Mouse (Mus musculus): ENCODE measurements around the gene Ktn1. TPM values are rescaled to one million over a fixed set of nuclear protein-coding genes. Genes with fewer than 3 reads are reported as not detected.

Ktn1 gene
- polyA plus RNA-seq, 1 experiment from 2014 or later = 82.7 TPM

- Histone ChIP-seq H3K9ac (no peak overlapping the region), H3K4me3 (no peak overlapping the region), H3K4me2 (no peak overlapping the region), H3K4me1 (replicated peaks) (peaks cover 16% of the 10 kb centered on the region), H3K27me3 (no peaks in the 10 kb centered on the region), H3K36me3 (no peaks in the 10 kb centered on the region), H3K27ac (no peak overlapping the region), H3K9me3 (replicated peaks) (no peaks in the 10 kb centered on the region)
- ATAC-seq (replicated peaks; ENCODE audit: insufficient number of reproducible peaks, insufficient read depth, low FRiP score, low read depth) = no peak
- 59% methylated on average over 7 of the region's 7 CpGs for WGBS
These were observed 2.6 kb upstream of the Ktn1 start for GRCm38 (mm10) chr14:47645620-47646019.

- Histone ChIP-seq H3K27me3 (no peaks in the 10 kb centered on the region), H3K4me3 (no peak overlapping the region), H3K36me3 (no peaks in the 10 kb centered on the region), H3K4me2 (0 out of 2 replicates have a peak overlapping the region, but pooled peaks have one; percentile 9), H3K9ac (no peak overlapping the region), H3K4me1 (replicated peaks) (peaks cover 20% of the 10 kb centered on the region), H3K27ac (no peak overlapping the region), H3K9me3 (replicated peaks) (no peaks in the 10 kb centered on the region)
- no peak for ATAC-seq (replicated peaks; ENCODE audit: insufficient number of reproducible peaks, insufficient read depth, low FRiP score, low read depth)
- 40% methylated on average over 5 of the region's 5 CpGs for WGBS
These were observed 2.0 kb upstream of the Ktn1 start for GRCm38 (mm10) chr14:47646246-47646645.

DNA sequence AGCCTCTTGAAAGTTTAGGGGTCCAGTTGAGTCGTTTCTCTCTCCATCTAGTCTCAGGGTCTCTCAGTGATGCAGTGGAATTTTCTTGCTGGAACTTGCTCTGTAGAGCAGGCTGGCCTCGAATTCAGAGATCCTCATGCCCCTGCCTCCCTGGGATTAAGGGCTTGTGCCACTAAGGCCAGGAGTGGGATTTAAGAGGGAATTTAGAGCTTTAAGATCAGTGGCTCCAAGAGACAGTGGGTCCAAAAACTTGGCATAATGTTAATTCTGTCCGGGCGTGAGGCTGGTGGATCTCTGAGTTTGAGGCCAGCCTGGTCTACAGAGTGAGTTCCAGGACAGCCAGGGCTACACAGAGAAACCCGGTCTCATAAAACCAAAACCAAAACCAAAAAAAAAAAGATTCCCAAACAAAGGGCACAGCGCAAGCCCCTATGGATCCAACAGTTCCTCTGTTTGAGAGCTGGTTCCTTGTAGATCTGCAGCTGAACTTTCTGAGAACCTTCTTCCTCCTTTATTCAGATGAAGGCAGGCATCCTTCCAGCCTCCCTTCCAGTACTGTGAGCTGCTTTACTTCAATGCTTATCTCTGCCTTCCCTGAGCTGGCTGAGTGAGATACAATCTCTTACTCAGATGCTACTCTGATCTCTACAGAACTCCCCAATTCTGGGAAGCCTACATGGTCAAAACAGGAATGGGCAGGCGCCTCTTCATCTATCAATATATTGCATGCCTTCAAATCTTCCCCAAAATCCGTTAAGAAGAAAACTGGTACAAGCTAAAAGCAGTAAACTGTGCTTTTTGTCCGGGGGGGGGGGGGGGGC lies 1.3 kb upstream of the Ktn1 start:
- H3K36me3 ChIP-seq = no peaks in the 10 kb centered on the region
- H3K27me3 ChIP-seq = no peaks in the 10 kb centered on the region
- no peak overlapping the region for H3K4me2 ChIP-seq
- H3K9ac ChIP-seq = no peak overlapping the region
- 71% methylated on average over 9 of the region's 9 CpGs for WGBS
- peaks cover 26% of the 10 kb centered on the region for H3K4me1 ChIP-seq (replicated peaks)
- no peak overlapping the region for H3K27ac ChIP-seq
- no peak for ATAC-seq (replicated peaks; ENCODE audit: insufficient number of reproducible peaks, insufficient read depth, low FRiP score, low read depth)
- no peaks in the 10 kb centered on the region for H3K9me3 ChIP-seq (replicated peaks)
- H3K4me3 ChIP-seq = no peak overlapping the region

DNA sequence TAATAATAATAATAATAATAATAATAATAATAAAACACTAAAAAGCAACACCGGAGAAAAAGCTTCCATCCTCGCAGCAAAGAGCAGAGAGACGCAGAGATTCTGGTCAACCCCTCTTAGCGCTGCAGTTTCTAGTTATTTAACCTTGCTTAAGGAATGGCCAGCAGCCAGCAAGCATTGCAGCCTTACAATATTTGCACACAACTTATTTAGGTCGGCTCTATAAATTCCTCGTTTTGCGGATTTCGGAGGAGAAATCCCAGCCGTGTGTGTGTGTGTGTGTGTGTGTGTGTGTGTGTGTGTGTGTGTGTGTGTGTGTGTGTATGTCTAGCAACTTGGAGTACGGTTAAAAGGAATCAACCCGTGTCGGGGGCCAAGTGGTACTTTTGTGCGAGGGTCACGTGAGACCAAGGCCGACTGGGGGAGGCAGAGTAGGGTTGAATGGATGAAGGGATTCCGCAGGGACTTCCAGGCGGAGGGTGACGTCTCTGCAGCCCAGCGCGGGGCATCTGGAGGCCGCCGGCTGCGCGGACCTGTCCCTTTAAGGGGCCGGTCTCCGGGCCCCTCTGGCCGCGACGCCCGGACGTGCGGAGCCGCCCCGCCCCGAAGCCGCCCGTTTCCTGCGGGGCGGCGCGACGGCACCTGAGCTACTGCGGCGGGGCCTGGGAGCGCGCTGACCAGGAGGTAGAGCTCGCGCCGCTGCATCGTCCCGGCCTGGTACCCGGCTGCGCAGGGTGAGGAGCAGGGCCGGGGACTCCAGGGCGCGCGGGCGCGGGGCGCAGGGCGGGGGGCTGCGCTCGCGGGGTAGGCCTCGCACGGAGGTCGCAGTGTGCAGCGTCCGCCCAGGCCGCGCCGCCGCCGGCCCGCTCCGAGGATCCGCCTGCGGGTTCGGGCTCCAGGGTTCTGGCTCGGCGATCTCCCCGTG lies 720 bp downstream of the Ktn1 start:
- Histone ChIP-seq H3K9ac (peak overlapping the region; percentile 97), H3K27me3 (no peaks in the 10 kb centered on the region), H3K27ac (peak overlapping the region; percentile 99), H3K4me3 (peak overlapping the region; percentile 96), H3K9me3 (replicated peaks) (no peaks in the 10 kb centered on the region), H3K4me2 (peak overlapping the region; percentile 70), H3K36me3 (no peaks in the 10 kb centered on the region), H3K4me1 (replicated peaks) (peaks cover 26% of the 10 kb centered on the region)
- 1% methylated on average over 71 of the region's 82 CpGs for WGBS
- ATAC-seq (replicated peaks; ENCODE audit: insufficient number of reproducible peaks, insufficient read depth, low FRiP score, low read depth) = peak; percentile 95

- H3K4me2 ChIP-seq = peak overlapping the region; percentile 70
- H3K36me3 ChIP-seq = no peaks in the 10 kb centered on the region
- WGBS = under 1% methylated on average over 46 of the region's 46 CpGs
- peaks cover 30% of the 10 kb centered on the region for H3K4me1 ChIP-seq (replicated peaks)
- peak; percentile 81 for ATAC-seq (replicated peaks; ENCODE audit: insufficient number of reproducible peaks, insufficient read depth, low FRiP score, low read depth)
- peak overlapping the region; percentile 99 for H3K27ac ChIP-seq
- H3K9me3 ChIP-seq (replicated peaks) = no peaks in the 10 kb centered on the region
- no peaks in the 10 kb centered on the region for H3K27me3 ChIP-seq
- H3K4me3 ChIP-seq = peak overlapping the region; percentile 96
- peak overlapping the region; percentile 97 for H3K9ac ChIP-seq
These were observed 1.5 kb downstream of the Ktn1 start for GRCm38 (mm10) chr14:47649631-47650337.

DNA sequence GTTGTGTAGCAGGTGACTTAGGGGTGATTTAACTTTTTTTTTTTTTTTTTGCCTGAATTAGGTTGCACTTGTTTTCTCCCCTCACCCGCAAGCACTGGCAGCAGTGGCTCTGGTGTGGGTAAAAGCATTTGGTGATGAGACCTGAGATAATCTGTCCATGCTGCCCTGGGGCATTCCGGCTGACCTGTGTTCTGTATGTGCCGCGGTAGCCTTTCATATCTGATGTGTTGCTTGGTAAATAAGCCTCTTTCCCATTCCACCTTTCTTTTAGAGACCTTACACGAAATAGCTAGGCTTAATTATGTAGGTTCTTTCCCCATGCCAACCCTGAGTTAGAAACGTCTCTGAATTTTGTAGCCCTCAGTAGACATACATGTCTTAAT lies 2.1 kb downstream of the Ktn1 start:
- 16% methylated on average over 6 of the region's 6 CpGs for WGBS

DNA sequence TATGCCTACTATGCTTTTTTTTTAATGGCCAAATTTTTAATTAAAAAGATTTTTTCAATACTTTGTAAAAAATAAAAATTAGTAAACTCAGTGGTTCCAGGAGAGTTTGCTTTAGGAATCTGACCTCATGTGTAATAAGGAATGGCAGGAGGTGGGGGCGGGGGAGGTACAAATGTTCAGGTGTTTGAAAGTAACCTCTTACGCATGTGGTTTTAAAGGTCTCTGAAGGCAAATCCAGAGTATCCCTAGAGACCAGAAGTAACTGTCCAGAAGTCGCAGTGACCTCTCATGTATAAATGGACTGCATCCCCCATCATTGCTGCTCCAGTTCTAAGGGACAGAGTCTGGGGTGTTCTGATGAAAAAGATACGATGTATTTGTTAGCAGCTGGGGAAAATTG lies 3.0 kb downstream of the Ktn1 start:
- H3K4me1 ChIP-seq (replicated peaks) = peaks cover 22% of the 10 kb centered on the region
- ATAC-seq (replicated peaks; ENCODE audit: insufficient number of reproducible peaks, insufficient read depth, low FRiP score, low read depth) = no peak
- 71% methylated on average over 4 of the region's 4 CpGs for WGBS
- no peak overlapping the region for H3K27ac ChIP-seq
- H3K36me3 ChIP-seq = peaks cover 3% of the 10 kb centered on the region
- H3K9me3 ChIP-seq (replicated peaks) = no peaks in the 10 kb centered on the region
- peak overlapping the region; percentile 70 for H3K4me2 ChIP-seq
- H3K9ac ChIP-seq = no peak overlapping the region
- H3K27me3 ChIP-seq = no peaks in the 10 kb centered on the region
- no peak overlapping the region for H3K4me3 ChIP-seq

More for the DNA sequence above, 2.1 kb downstream of the Ktn1 start:
- ATAC-seq (replicated peaks; ENCODE audit: insufficient number of reproducible peaks, insufficient read depth, low FRiP score, low read depth) = no peak
- no peaks in the 10 kb centered on the region for H3K27me3 ChIP-seq
- H3K36me3 ChIP-seq = no peaks in the 10 kb centered on the region
- peak overlapping the region; percentile 96 for H3K4me3 ChIP-seq
- peak overlapping the region; percentile 99 for H3K27ac ChIP-seq
- H3K9me3 ChIP-seq (replicated peaks) = no peaks in the 10 kb centered on the region
- H3K4me2 ChIP-seq = peak overlapping the region; percentile 70
- H3K4me1 ChIP-seq (replicated peaks) = peaks cover 30% of the 10 kb centered on the region
- H3K9ac ChIP-seq = peak overlapping the region; percentile 97

DNA sequence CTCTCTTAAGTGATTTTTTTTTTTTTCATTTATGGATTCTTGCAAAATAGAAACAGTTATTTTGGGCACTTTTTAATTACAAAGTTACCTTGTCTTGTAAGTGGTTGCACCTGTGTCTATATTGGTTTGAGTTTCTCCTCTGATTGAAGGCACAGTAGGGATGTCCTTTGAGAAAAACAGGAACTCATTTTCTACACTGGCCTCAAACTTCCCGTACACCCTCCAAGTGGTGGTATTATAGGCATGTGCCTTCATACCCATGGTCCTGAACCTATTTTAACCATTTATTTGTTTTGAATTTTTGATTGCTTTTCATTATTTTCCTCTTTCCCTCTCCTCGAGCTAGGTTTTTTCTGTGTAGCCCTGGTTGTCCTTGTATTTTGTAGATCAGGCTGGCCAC lies 7.2 kb downstream of the Ktn1 start:
- H3K36me3 ChIP-seq = peaks cover 8% of the 10 kb centered on the region
- H3K4me2 ChIP-seq = no peak overlapping the region
- no peaks in the 10 kb centered on the region for H3K9me3 ChIP-seq (replicated peaks)
- WGBS = 83% methylated on average over 2 of the region's 2 CpGs
- H3K4me1 ChIP-seq (replicated peaks) = peaks cover 33% of the 10 kb centered on the region
- H3K9ac ChIP-seq = no peak overlapping the region
- H3K4me3 ChIP-seq = no peak overlapping the region
- no peak for ATAC-seq (replicated peaks; ENCODE audit: insufficient number of reproducible peaks, insufficient read depth, low FRiP score, low read depth)
- no peak overlapping the region for H3K27ac ChIP-seq
- H3K27me3 ChIP-seq = no peaks in the 10 kb centered on the region

DNA sequence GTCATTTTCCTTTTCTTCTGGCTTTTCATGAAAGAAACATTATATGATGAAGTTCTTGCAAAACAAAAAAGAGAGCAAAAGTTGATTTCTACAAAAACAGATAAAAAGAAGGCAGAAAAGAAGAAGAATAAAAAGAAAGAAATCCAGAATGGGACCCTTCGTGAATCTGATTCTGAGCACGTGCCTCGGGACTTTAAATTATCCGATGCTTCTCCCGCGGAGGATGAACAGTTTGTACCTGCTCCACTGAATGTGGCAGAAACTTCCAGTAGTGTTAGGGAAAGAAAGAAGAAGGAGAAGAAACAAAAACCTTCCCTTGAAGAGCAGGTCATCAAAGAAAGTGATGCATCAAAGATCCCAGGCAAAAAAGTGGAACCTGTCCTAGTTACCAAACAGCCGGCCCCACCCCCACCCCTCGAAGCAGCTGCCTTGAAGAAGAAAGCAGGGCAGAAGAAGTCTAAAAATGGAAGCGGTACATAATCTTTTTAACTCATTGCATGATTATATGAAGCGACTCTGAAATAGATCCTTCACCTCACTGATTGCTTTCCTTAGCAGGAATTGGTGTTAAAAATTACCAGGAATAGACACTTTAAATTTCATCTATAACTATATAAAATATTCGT lies 15.7 kb downstream of the Ktn1 start:
- 71% methylated on average over 11 of the region's 11 CpGs for WGBS
- Histone ChIP-seq H3K4me2 (no peak overlapping the region), H3K27ac (no peak overlapping the region), H3K27me3 (no peaks in the 10 kb centered on the region), H3K9ac (no peak overlapping the region), H3K4me3 (no peak overlapping the region), H3K9me3 (replicated peaks) (no peaks in the 10 kb centered on the region), H3K4me1 (replicated peaks) (peaks cover 10% of the 10 kb centered on the region), H3K36me3 (peaks cover 10% of the 10 kb centered on the region)
- ATAC-seq (replicated peaks; ENCODE audit: insufficient number of reproducible peaks, insufficient read depth, low FRiP score, low read depth) = no peak

DNA sequence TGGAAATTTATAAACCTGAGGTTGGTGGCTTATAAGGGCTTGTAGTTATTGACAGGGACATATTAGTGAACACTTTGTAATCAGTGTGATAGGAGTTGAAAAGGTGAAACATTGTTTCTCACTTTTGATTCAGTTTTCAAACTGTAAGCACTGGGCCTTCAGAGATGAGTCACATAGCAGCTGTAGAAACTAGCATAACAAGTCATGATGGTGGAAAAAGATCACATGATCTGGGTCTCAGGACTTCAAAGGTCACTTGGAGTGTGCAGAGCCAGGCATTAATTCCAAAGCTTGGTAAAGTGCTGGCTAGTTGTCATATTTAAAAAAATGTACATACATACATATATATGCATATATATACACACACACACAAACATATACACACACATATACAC lies 16.2 kb downstream of the Ktn1 start:
- Histone ChIP-seq H3K4me2 (no peak overlapping the region), H3K4me1 (replicated peaks) (peaks cover 8% of the 10 kb centered on the region; the same call in 1 of the 2 replicates), H3K9me3 (replicated peaks) (no peaks in the 10 kb centered on the region), H3K27ac (no peak overlapping the region), H3K36me3 (peaks cover 14% of the 10 kb centered on the region), H3K4me3 (no peak overlapping the region), H3K27me3 (no peaks in the 10 kb centered on the region), H3K9ac (no peak overlapping the region)
- no peak for ATAC-seq (replicated peaks; ENCODE audit: insufficient number of reproducible peaks, insufficient read depth, low FRiP score, low read depth)

Measured in heart, embryonic 15.5 days (tissue).